Comparison of ENCODE assay signal across 26 mouse cellular contexts in genomic region chr7:24346444-24346843, GRCm38 (mm10). TPM values are rescaled to one million over a fixed set of nuclear protein-coding genes. Genes with fewer than 3 reads are reported as not detected.
DNase-seq lines count a peak whose midpoint lies in the region; ATAC-seq and TF ChIP-seq lines count a peak whose summit lies in the region.
"Had no signal": no experiment of that assay in that cellular context is flagged by ENCODE, and none has a peak within 500 bp of the region (broad histone marks: within the 10 kb centered on the region; RNA-seq: fewer than 3 reads in every experiment).

No protein-coding gene starts in this region.

- H3K4me2 ChIP-seq in intestine, postnatal 0 days (replicated peaks; ENCODE audit: low read depth) = no peak overlapping the region
- no peak overlapping the region for H3K4me2 ChIP-seq in intestine, embryonic 16.5 days (ENCODE audit: low read depth, low read length)
- H3K4me2 ChIP-seq in liver, postnatal 0 days (ENCODE audit: low read depth, low read length) = no peak overlapping the region
- H3K4me2 ChIP-seq: embryonic facial prominence, embryonic 12.5 days; forebrain, embryonic 15.5 days; heart, embryonic 12.5 days; hindbrain, embryonic 15.5 days had no signal

- WGBS in intestine, postnatal 0 days = 74% methylated on average over 5 of the region's 5 CpGs
- 68% methylated on average over 5 of the region's 5 CpGs for WGBS in intestine, embryonic 16.5 days
- WGBS in liver, postnatal 0 days (ENCODE audit: insufficient replicate concordance) = 61% methylated on average over 5 of the region's 5 CpGs
- WGBS in bone marrow, adult 2 months = 60% methylated on average over 5 of the region's 5 CpGs

- H3K4me3 ChIP-seq in intestine, postnatal 0 days (ENCODE audit: low read depth, low read length) = no peak overlapping the region
- H3K4me3 ChIP-seq in intestine, embryonic 16.5 days (ENCODE audit: low read length) = no peak overlapping the region
- no peak overlapping the region for H3K4me3 ChIP-seq in liver, postnatal 0 days (ENCODE audit: low read depth, low read length)
- no peak overlapping the region for H3K4me3 ChIP-seq in ES-Bruce4 (ENCODE audit: low read depth, low read length)
- no peak overlapping the region for H3K4me3 ChIP-seq in bone marrow, adult 2 months (replicated peaks; ENCODE audit: control insufficient read depth, low read depth, low read length)
- H3K4me3 ChIP-seq: embryonic facial prominence, embryonic 12.5 days; forebrain, embryonic 15.5 days; heart, embryonic 12.5 days; hindbrain, embryonic 15.5 days had no signal

- H3K36me3 ChIP-seq in intestine, postnatal 0 days (ENCODE audit: control insufficient read depth, insufficient read depth) = no peaks in the 10 kb centered on the region
- no peaks in the 10 kb centered on the region for H3K36me3 ChIP-seq in intestine, embryonic 16.5 days (ENCODE audit: control insufficient read depth, insufficient read depth, low read length)
- no peaks in the 10 kb centered on the region for H3K36me3 ChIP-seq in liver, postnatal 0 days (replicated peaks; ENCODE audit: insufficient read depth, low read length)
- no peaks in the 10 kb centered on the region for H3K36me3 ChIP-seq in ES-Bruce4 (ENCODE audit: control insufficient read depth, insufficient read depth, low read length, poor library complexity, severe bottlenecking)
- H3K36me3 ChIP-seq: embryonic facial prominence, embryonic 12.5 days; forebrain, embryonic 15.5 days; heart, embryonic 12.5 days; hindbrain, embryonic 15.5 days had no signal

- intact Hi-C loops in gastrocnemius, postnatal 14 days (cut with DNase I; ENCODE audit: low total_unique reads) = no loop called here

- H3K4me1 ChIP-seq in intestine, postnatal 0 days (replicated peaks; ENCODE audit: control insufficient read depth, insufficient read depth, low read length) = no peaks in the 10 kb centered on the region
- H3K4me1 ChIP-seq in intestine, embryonic 16.5 days (ENCODE audit: control insufficient read depth, insufficient read depth, low read length) = no peaks in the 10 kb centered on the region
- no peaks in the 10 kb centered on the region for H3K4me1 ChIP-seq in liver, postnatal 0 days (ENCODE audit: insufficient read depth)
- H3K4me1 ChIP-seq in ES-Bruce4 (ENCODE audit: control insufficient read depth, insufficient read depth, low read length) = no peaks in the 10 kb centered on the region
- H3K4me1 ChIP-seq in bone marrow, adult 2 months (ENCODE audit: control insufficient read depth, insufficient read depth, low read length) = no peaks in the 10 kb centered on the region; the same call in 1 of the 2 replicates
- H3K4me1 ChIP-seq: embryonic facial prominence, embryonic 12.5 days; forebrain, embryonic 15.5 days; heart, embryonic 12.5 days; hindbrain, embryonic 15.5 days had no signal

- H3K27me3 ChIP-seq in intestine, postnatal 0 days (replicated peaks; ENCODE audit: control insufficient read depth, insufficient read depth, low read length) = no peaks in the 10 kb centered on the region
- peaks cover 3% of the 10 kb centered on the region; the same call in 1 of the 2 replicates for H3K27me3 ChIP-seq in intestine, embryonic 16.5 days (replicated peaks; ENCODE audit: control insufficient read depth, insufficient read depth, low read length)
- H3K27me3 ChIP-seq in liver, postnatal 0 days (ENCODE audit: insufficient read depth, low read length) = no peaks in the 10 kb centered on the region
- H3K27me3 ChIP-seq in ES-Bruce4 (ENCODE audit: control insufficient read depth, insufficient read depth, low read length, poor library complexity, severe bottlenecking) = no peaks in the 10 kb centered on the region
- H3K27me3 ChIP-seq: embryonic facial prominence, embryonic 12.5 days; forebrain, embryonic 15.5 days; hindbrain, embryonic 15.5 days had no signal

- TF ChIP-seq EP300 in liver, postnatal 0 days (IDR thresholded peaks at IDR 0.05; ENCODE audit: low read depth) = no peak
- no peak for TF ChIP-seq EP300 in ES-Bruce4 (IDR thresholded peaks at IDR 0.05; ENCODE audit: insufficient read depth, low read depth, low read length)

- no peak overlapping the region for H3K9ac ChIP-seq in intestine, postnatal 0 days (ENCODE audit: low read depth, low read length)
- no peak overlapping the region for H3K9ac ChIP-seq in intestine, embryonic 16.5 days (ENCODE audit: low read depth, low read length)
- H3K9ac ChIP-seq in liver, postnatal 0 days (replicated peaks) = no peak overlapping the region
- no peak overlapping the region for H3K9ac ChIP-seq in ES-Bruce4 (ENCODE audit: low read depth, poor library complexity, severe bottlenecking)
- H3K9ac ChIP-seq: embryonic facial prominence, embryonic 12.5 days; forebrain, embryonic 15.5 days; heart, embryonic 12.5 days; hindbrain, embryonic 15.5 days had no signal

- no peak for DNase-seq in liver, postnatal 0 days
- DNase-seq in liver = no peak
- no peak for DNase-seq in lung, adult 18-20 months
- DNase-seq in gastrocnemius, postnatal 14 days = no peak
- DNase-seq: adrenal gland, adult 8-10 months; adrenal gland, postnatal 36 days; cerebellum, adult 11 months; cerebellum, adult 8-10 months; cerebellum, postnatal 25 days; heart, adult 18-20 months had no signal

- no peak for TF ChIP-seq POLR2A in ES-Bruce4 (IDR thresholded peaks at IDR 0.05; ENCODE audit: insufficient read depth, low read length)
- no peak for TF ChIP-seq POLR2A in bone marrow, adult 2 months (IDR thresholded peaks at IDR 0.05; ENCODE audit: borderline replicate concordance, control insufficient read depth, low read depth, low read length)

- no peaks in the 10 kb centered on the region for H3K9me3 ChIP-seq in intestine, postnatal 0 days (ENCODE audit: control insufficient read depth)
- H3K9me3 ChIP-seq in intestine, embryonic 16.5 days (ENCODE audit: control insufficient read depth, low read length) = no peaks in the 10 kb centered on the region
- H3K9me3 ChIP-seq in liver, postnatal 0 days (ENCODE audit: low read length) = no peaks in the 10 kb centered on the region
- no peaks in the 10 kb centered on the region for H3K9me3 ChIP-seq in ES-Bruce4 (replicated peaks; ENCODE audit: control insufficient read depth, insufficient read depth, low read length, poor library complexity, severe bottlenecking)
- H3K9me3 ChIP-seq: embryonic facial prominence, embryonic 12.5 days; forebrain, embryonic 15.5 days; heart, embryonic 12.5 days; hindbrain, embryonic 15.5 days had no signal

- peak; percentile 22; the same call in 1 of the 2 replicates for TF ChIP-seq CTCF in intestine, postnatal 0 days (IDR thresholded peaks at IDR 0.05; ENCODE audit: low read depth)
- peak; percentile 40 for TF ChIP-seq CTCF in liver, postnatal 0 days (IDR thresholded peaks at IDR 0.05; ENCODE audit: low read depth)
- peak; percentile 65 for TF ChIP-seq CTCF in ES-Bruce4 (IDR thresholded peaks at IDR 0.05; ENCODE audit: low read depth, low read length)
- peak; percentile 33; the same call in 1 of the 2 replicates for TF ChIP-seq CTCF in bone marrow, adult 2 months (IDR thresholded peaks at IDR 0.05; ENCODE audit: control insufficient read depth, insufficient read depth, low read length)

- H3K27ac ChIP-seq in intestine, postnatal 0 days (ENCODE audit: low read depth, low read length) = no peak overlapping the region
- no peak overlapping the region for H3K27ac ChIP-seq in intestine, embryonic 16.5 days (ENCODE audit: low read length)
- H3K27ac ChIP-seq in liver, postnatal 0 days (ENCODE audit: low read depth) = no peak overlapping the region
- no peak overlapping the region for H3K27ac ChIP-seq in ES-Bruce4 (ENCODE audit: insufficient read depth, low read length)
- no peak overlapping the region for H3K27ac ChIP-seq in bone marrow, adult 2 months (ENCODE audit: control insufficient read depth, insufficient read depth, low read depth, low read length, poor library complexity)
- H3K27ac ChIP-seq: embryonic facial prominence, embryonic 12.5 days; forebrain, embryonic 15.5 days; hindbrain, embryonic 15.5 days had no signal

- ATAC-seq in intestine, postnatal 0 days = no peak
- no peak for ATAC-seq in intestine, embryonic 16.5 days
- ATAC-seq in liver, postnatal 0 days = no peak
- ATAC-seq: forebrain, embryonic 15.5 days had no signal

RNA-seq across cellular contexts. Expression of gene Lypd5, which starts 2.6 kb away (rescaled TPM):
- not detected in 2 replicates for polyA plus RNA-seq in intestine, postnatal 0 days (2015; fragmentation: Nextera tagmentation; extraction: Ambion mirVana)
- polyA plus RNA-seq in intestine, embryonic 16.5 days (2015; fragmentation: Nextera tagmentation; extraction: Ambion mirVana) = 0.10 TPM in 1 of 2 replicates, not detected in the other
- 0.06 TPM in 1 of 2 replicates, not detected in the other for polyA plus RNA-seq in liver, postnatal 0 days (2015; fragmentation: Nextera tagmentation; extraction: Ambion mirVana)
- polyA plus RNA-seq in ES-Bruce4 (2011; ENCODE audit: insufficient read depth, insufficient read length, low read depth, missing spikeins) = not detected in 2 replicates
- polyA plus RNA-seq in bone marrow, adult 2 months (2011; ENCODE audit: insufficient read depth, insufficient read length, low replicate concordance, missing spikeins) = not detected in 2 replicates
- total RNA-seq in gastrocnemius, postnatal 14 days (2021) = not detected
- total RNA-seq: adrenal gland, adult 8-10 months; adrenal gland, postnatal 36 days; ES-E14; gastrocnemius, adult 8-10 months; gastrocnemius, postnatal 4 days; heart, adult 18-20 months; heart, postnatal 25 days had no signal
- polyA plus RNA-seq: cortical plate, adult 2 months; embryonic facial prominence, embryonic 12.5 days; forebrain, embryonic 11.5 days; forebrain, embryonic 15.5 days; heart, embryonic 12.5 days; heart, embryonic 16.5 days; hindbrain, embryonic 11.5 days; hindbrain, embryonic 15.5 days had no signal

RNA-seq across cellular contexts. Expression of gene Tescl, which starts 12.7 kb away (rescaled TPM):
- polyA plus RNA-seq in intestine, postnatal 0 days (2015; fragmentation: Nextera tagmentation; extraction: Ambion mirVana) = 0.18 TPM in 1 of 2 replicates, not detected in the other
- polyA plus RNA-seq in intestine, embryonic 16.5 days (2015; fragmentation: Nextera tagmentation; extraction: Ambion mirVana) = not detected in 2 replicates
- polyA plus RNA-seq in liver, postnatal 0 days (2015; fragmentation: Nextera tagmentation; extraction: Ambion mirVana) = not detected in 2 replicates
- not detected in 2 replicates for polyA plus RNA-seq in ES-Bruce4 (2011; ENCODE audit: insufficient read depth, insufficient read length, low read depth, missing spikeins)
- polyA plus RNA-seq in bone marrow, adult 2 months (2011; ENCODE audit: insufficient read depth, insufficient read length, low replicate concordance, missing spikeins) = not detected in 2 replicates
- not detected for total RNA-seq in gastrocnemius, postnatal 14 days (2021)
- total RNA-seq: gastrocnemius, adult 8-10 months; heart, postnatal 25 days had no signal
- polyA plus RNA-seq: forebrain, embryonic 15.5 days; heart, embryonic 12.5 days; hindbrain, embryonic 11.5 days had no signal

RNA-seq across cellular contexts. Expression of gene Kcnn4, which starts 23.6 kb away (rescaled TPM):
- polyA plus RNA-seq in intestine, postnatal 0 days (2015; fragmentation: Nextera tagmentation; extraction: Ambion mirVana) = 3.2 and 3.7 TPM in 2 replicates
- polyA plus RNA-seq in intestine, embryonic 16.5 days (2015; fragmentation: Nextera tagmentation; extraction: Ambion mirVana) = 2.5 and 4.3 TPM in 2 replicates
- polyA plus RNA-seq in liver, postnatal 0 days (2015; fragmentation: Nextera tagmentation; extraction: Ambion mirVana) = 41.0 and 41.9 TPM in 2 replicates
- polyA plus RNA-seq in ES-Bruce4 (2011; ENCODE audit: insufficient read depth, insufficient read length, low read depth, missing spikeins) = 1.4 and 1.8 TPM in 2 replicates
- 118 and 180 TPM in 2 replicates for polyA plus RNA-seq in bone marrow, adult 2 months (2011; ENCODE audit: insufficient read depth, insufficient read length, low replicate concordance, missing spikeins)
- total RNA-seq in gastrocnemius, postnatal 14 days (2021) = under 1 TPM; 0.29 to 0.33 TPM

RNA-seq across cellular contexts. Expression of gene Zfp94, which starts 30.0 kb away (rescaled TPM):
- 3.1 and 3.2 TPM in 2 replicates for polyA plus RNA-seq in intestine, postnatal 0 days (2015; fragmentation: Nextera tagmentation; extraction: Ambion mirVana)
- polyA plus RNA-seq in intestine, embryonic 16.5 days (2015; fragmentation: Nextera tagmentation; extraction: Ambion mirVana) = 6.0 and 7.3 TPM in 2 replicates
- 1.8 and 2.2 TPM in 2 replicates for polyA plus RNA-seq in liver, postnatal 0 days (2015; fragmentation: Nextera tagmentation; extraction: Ambion mirVana)
- polyA plus RNA-seq in ES-Bruce4 (2011; ENCODE audit: insufficient read depth, insufficient read length, low read depth, missing spikeins) = 4.7 and 5.3 TPM in 2 replicates
- polyA plus RNA-seq in bone marrow, adult 2 months (2011; ENCODE audit: insufficient read depth, insufficient read length, low replicate concordance, missing spikeins) = 1.9 and 5.4 TPM in 2 replicates
- 1 to 10 TPM; 1.7 to 2.4 TPM for total RNA-seq in gastrocnemius, postnatal 14 days (2021)

RNA-seq across cellular contexts. Expression of gene Zfp61, which starts 45.4 kb away (rescaled TPM):
- 4.6 and 5.1 TPM in 2 replicates for polyA plus RNA-seq in intestine, postnatal 0 days (2015; fragmentation: Nextera tagmentation; extraction: Ambion mirVana)
- 18.7 and 21.7 TPM in 2 replicates for polyA plus RNA-seq in intestine, embryonic 16.5 days (2015; fragmentation: Nextera tagmentation; extraction: Ambion mirVana)
- 1.6 and 1.8 TPM in 2 replicates for polyA plus RNA-seq in liver, postnatal 0 days (2015; fragmentation: Nextera tagmentation; extraction: Ambion mirVana)
- polyA plus RNA-seq in ES-Bruce4 (2011; ENCODE audit: insufficient read depth, insufficient read length, low read depth, missing spikeins) = 5.6 and 9.0 TPM in 2 replicates
- 3.6 and 14.4 TPM in 2 replicates for polyA plus RNA-seq in bone marrow, adult 2 months (2011; ENCODE audit: insufficient read depth, insufficient read length, low replicate concordance, missing spikeins)
- 1 to 10 TPM; 2.6 to 3.8 TPM for total RNA-seq in gastrocnemius, postnatal 14 days (2021)
